Mouse (Mus musculus) T-cell, adult 66 days (primary cell): ENCODE measurements around the gene Abcc12. TPM values are rescaled to one million over a fixed set of nuclear protein-coding genes. Genes with fewer than 3 reads are reported as not detected.

ENCODE experiments used
- total RNA-seq, 2 experiments: library from RNA; stranded (reverse); gene quantifications; 3 replicates in 1 of 2; 4 replicates in 1 of 2; pipeline ENCODE4 v1.2.4; 2023

The Abcc12 gene
- total RNA-seq = not detected

GRCm38 (mm10) chr8:86580458-86580857 lies at the start of gene Abcc12:
Abcc12 (minus strand) TSS chr8:86580686.

DNA sequence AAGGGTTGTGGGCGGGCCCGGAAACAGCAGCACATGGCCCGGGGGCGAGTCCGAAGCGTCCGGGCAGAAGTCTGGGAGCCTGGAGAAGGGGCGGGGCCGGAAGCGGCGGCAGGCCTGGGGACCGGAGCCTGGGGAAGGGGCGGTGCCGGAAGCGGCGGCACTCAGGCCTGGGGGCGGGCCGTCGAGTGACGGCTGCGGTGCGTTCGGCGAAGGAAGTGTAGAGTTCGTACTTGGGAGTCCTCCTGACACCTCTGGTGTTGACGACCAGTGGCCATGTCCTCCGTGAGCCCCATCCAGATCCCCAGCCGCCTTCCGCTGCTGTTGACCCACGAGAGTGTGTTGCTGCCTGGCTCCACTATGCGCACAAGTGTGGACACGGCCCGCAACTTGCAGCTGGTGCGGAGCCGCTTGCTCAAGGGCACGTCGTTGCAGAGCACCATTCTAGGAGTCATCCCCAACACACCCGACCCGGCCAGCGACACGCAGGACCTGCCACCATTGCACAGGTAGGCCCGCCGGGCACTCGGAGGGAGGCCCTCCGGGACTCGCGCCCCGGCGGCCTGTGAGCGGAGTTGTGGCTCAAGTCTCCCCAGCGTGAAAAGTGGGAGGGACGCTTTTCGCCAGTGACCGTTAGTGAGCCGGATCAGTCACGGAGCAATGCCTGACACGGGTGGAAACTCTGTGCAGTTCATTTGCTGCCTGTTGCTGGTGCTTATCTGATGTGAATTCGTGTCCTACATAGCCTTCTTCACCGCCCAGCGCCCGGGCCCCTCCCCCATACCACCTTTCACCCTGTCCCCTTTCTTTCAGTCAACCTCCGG lies 43.6 kb upstream of the Abcc12 start, which contains the start of gene Lonp2:
Gene Lonp2, plus strand, starts transcription at position 133 of the 821 bp plus-strand sequence.

Other genes with a start within 250 kb of the Abcc12 start
- gene Lonp2, start 43.4 kb upstream of the Abcc12 start, total RNA-seq = 10 to 100 TPM; 84.2 to 88.5 TPM
- 1 to 10 TPM in 1 of 2 experiments, not detected in 1; 2.3 TPM for gene Gm10638, start 165.0 kb upstream of the Abcc12 start, total RNA-seq
- gene Siah1a, start 165.2 kb upstream of the Abcc12 start, total RNA-seq = 10 to 100 TPM; 43.4 to 44.5 TPM